Mouse (Mus musculus) bone marrow, adult 2 months (tissue): ENCODE measurements around the gene Six6.

ENCODE experiments used
- CTCF ChIP-seq: fragments of 200-500 bp; IDR thresholded peaks from 2 replicates; pipeline ENCODE4 v1.5.1; 2011; ENCODE audit warnings: low read length, control low read depth; ENCODE audit not compliant: control insufficient read depth, insufficient read depth
- POLR2A ChIP-seq: fragments of 200-500 bp; IDR thresholded peaks from 2 replicates; pipeline ENCODE4 v1.6.1; 2011; ENCODE audit warnings: low read depth, mild to moderate bottlenecking, control low read depth, low read length, borderline replicate concordance; ENCODE audit not compliant: control insufficient read depth

GRCm38 (mm10) chr12:72977851-72978250 is 38.2 kb downstream of the Six6 start:
- no peak for TF ChIP-seq CTCF
- TF ChIP-seq POLR2A = no peak
